Mouse (Mus musculus): ENCODE measurements around the gene Arnt2. TPM values are rescaled to one million over a fixed set of nuclear protein-coding genes. Genes with fewer than 3 reads are reported as not detected.
A peak's percentile ranks its signal among the peaks of the same experiment; 100 is the strongest.

Gene Arnt2
- polyA plus RNA-seq, 1 experiment from 2014 or later: 96.8 TPM

DNA sequence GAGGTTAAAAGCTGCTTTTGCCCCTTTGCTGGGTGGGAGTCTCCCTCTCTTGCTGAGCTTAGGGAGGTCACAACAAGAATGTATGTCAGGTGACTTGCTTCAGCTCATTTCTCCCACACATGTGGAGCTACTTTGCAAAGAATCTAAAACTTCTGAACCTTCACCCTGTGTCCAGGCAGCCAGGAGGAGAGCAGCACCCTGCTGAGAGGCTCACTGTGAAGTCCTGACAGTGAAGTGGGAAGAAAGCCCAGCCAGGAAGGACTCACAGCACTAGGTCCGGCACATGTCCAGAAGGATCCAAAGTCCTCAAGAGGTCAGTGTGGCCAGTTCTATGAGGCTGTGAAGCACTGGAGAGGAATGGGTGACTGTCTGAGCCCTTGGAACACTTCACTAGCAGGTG is 51.5 kb downstream of the Arnt2 start:
- no peak for ATAC-seq (replicated peaks)
- WGBS: 83% methylated on average over 1 of the region's 1 CpGs
- Histone ChIP-seq H3K4me2 (no peak overlapping the region), H3K4me3 (no peak overlapping the region), H3K27me3 (replicated peaks) (no peaks in the 10 kb centered on the region), H3K4me1 (peaks cover 7% of the 10 kb centered on the region), H3K36me3 (replicated peaks) (0 out of 2 replicates have a peak, but pooled peaks cover 5% of the 10 kb centered on the region), H3K27ac (no peak overlapping the region), H3K9ac (no peak overlapping the region), H3K9me3 (no peaks in the 10 kb centered on the region)

DNA sequence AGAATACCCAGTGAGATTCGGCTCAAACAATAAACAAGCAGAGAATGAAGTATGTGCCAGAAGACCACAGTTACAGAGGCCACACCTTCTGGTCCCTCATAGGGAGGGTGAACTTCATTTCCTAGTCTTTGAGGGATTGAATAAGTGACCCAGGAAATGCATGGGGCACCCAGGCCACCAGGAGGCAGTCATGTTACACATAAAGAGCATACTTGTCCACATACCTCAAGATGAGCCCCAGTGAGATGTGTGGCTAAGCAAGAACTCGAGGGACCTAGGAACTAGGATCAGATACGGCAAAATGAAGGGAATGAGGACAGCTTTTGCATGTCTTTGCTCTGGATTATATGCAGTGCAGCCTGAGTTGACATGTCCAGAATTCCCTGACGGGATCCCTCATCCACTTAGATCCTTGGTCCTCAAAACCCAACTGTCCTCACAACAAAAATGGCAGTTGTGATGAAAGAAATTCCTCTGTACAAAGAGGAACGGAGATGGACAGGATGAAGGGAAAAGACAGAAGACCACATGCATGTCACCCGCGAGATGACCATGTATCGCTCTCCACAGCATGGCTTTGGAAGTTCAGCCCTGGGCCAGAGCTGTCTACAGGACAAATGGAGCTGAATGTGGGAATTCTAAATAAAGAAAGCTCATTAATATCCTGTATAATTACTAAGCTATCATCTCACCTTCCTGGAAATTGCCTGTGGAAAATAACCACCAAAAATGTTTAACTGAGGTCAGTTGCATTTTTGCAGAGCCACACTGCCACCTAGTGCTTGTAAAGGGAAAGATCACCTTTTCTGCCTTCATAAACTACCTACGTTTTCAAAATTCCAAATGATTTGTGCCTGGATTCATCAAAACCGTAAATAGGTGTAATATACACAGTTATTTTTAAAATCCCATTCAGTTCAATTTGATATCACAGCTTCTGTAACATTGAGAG is 54.1 kb downstream of the Arnt2 start:
- peak; percentile 35; the same call in 1 of the 2 replicates for ATAC-seq (replicated peaks)
- no peak overlapping the region for H3K4me3 ChIP-seq
- H3K36me3 ChIP-seq (replicated peaks): 0 out of 2 replicates have a peak, but pooled peaks cover 5% of the 10 kb centered on the region
- no peak overlapping the region for H3K9ac ChIP-seq
- H3K9me3 ChIP-seq: no peaks in the 10 kb centered on the region
- H3K27me3 ChIP-seq (replicated peaks): no peaks in the 10 kb centered on the region
- no peak overlapping the region for H3K4me2 ChIP-seq
- H3K27ac ChIP-seq: no peak overlapping the region
- WGBS: 69% methylated on average over 10 of the region's 10 CpGs
- H3K4me1 ChIP-seq: peaks cover 5% of the 10 kb centered on the region

DNA sequence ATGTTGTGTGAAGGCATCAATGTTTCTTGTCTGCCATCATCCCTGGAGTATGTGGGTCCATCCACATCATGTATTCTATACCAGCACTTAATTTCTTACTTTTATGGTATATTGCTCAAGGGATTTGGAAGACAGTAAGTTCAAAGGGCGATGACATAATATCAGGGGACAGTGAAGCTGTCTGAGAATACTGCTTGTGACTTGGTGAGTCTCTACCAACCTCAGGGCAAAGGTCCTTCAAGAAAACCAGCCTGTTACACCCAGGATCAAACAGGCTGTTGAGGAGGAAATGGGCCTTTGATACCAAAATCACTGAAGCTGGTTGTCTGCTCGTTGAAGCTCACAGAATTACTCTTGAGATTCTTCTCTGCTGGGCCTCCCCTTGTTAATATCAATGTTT is 55.1 kb downstream of the Arnt2 start:
- no peaks in the 10 kb centered on the region for H3K9me3 ChIP-seq
- H3K9ac ChIP-seq: no peak overlapping the region
- H3K27me3 ChIP-seq (replicated peaks): no peaks in the 10 kb centered on the region
- no peak overlapping the region for H3K4me2 ChIP-seq
- H3K36me3 ChIP-seq (replicated peaks): no peaks in the 10 kb centered on the region
- ATAC-seq (replicated peaks): no peak
- no peak overlapping the region for H3K4me3 ChIP-seq
- 94% methylated on average over 2 of the region's 2 CpGs for WGBS
- H3K4me1 ChIP-seq: peaks cover 10% of the 10 kb centered on the region
- no peak overlapping the region for H3K27ac ChIP-seq

DNA sequence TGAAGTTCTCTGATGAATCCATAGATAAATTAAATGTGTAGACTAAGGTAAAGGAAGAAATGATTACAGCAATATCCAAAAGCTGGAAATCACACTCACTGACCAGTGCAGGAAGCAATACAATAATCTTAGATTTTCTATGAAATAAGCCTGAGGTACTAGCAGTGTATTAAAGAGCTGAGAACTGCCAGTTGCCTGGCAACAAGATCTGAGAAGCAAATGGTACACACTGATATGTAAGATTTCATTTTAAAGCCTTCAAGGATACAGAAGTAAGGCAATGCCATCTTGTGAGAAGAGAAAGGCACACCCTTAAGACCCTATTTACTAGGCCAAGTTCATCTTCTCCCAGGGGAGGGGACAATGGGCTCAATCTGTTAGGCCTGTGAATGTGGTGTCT is 59.4 kb downstream of the Arnt2 start:
- H3K4me3 ChIP-seq: no peak overlapping the region
- H3K9me3 ChIP-seq: no peaks in the 10 kb centered on the region
- peak; percentile 68 for ATAC-seq (replicated peaks)
- no peaks in the 10 kb centered on the region for H3K27me3 ChIP-seq (replicated peaks)
- peaks cover 16% of the 10 kb centered on the region for H3K36me3 ChIP-seq (replicated peaks)
- peak overlapping the region; percentile 65 for H3K27ac ChIP-seq
- peaks cover 6% of the 10 kb centered on the region; the same call in 1 of the 2 replicates for H3K4me1 ChIP-seq
- H3K4me2 ChIP-seq: no peak overlapping the region
- H3K9ac ChIP-seq: no peak overlapping the region

DNA sequence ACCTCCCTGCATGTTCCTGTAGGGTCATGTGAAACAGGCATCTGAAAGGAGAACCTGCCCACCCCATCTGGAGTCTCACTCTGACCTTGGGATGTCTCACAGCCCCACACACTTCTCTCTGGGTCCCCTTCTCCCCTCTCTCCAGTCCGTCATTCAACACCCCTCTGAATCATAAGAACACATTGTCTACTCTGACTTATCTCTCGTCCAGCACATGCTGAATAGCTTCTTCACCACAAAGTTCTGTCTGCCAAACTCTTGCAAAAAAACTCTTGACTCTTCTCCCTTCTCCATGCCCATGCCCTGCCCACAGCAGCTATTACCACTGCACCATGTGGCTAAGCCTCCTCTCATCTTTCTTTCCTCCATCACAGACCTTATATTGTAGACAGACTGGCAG is 60.0 kb downstream of the Arnt2 start:
- Histone ChIP-seq H3K27ac (no peak overlapping the region), H3K27me3 (replicated peaks) (no peaks in the 10 kb centered on the region), H3K9me3 (no peaks in the 10 kb centered on the region), H3K4me1 (peaks cover 6% of the 10 kb centered on the region; the same call in 1 of the 2 replicates), H3K4me3 (no peak overlapping the region), H3K9ac (no peak overlapping the region), H3K4me2 (no peak overlapping the region), H3K36me3 (replicated peaks) (peaks cover 19% of the 10 kb centered on the region)
- 79% methylated on average over 2 of the region's 2 CpGs for WGBS
- ATAC-seq (replicated peaks): no peak

DNA sequence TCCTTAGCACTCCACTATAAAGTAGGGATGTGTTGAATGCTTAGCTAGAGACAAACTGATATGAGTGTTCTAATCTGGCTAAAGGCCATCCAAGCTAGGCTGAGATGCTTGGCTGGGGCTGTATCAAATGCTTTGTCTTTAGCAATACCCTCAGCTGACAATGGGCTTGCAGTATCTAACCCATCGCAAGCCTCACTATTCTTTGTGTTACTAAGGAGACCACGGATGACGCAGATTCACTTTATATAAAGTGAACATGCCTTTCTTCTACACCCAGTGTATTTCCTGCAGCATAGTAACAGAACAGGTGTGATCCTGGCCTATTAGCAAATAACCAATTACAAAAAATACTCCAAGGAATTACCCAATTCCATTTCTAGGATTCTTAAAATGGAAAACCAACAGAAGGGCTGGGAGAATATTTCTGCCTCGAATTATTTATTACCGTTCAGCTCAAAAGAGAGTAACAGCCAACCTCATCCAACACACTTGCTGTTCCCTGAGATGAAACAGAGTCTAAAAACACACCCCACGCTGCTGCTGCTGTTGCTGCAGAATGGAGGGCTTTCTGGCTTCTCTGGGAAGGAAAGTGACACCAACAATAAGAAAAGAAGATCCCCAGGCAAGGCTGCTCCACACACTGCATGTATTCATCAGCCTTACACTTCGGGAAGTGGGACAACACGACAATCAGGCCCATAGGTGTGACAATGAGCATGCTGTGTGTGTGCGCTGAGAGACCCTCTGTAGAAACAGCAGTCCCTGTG is 61.6 kb downstream of the Arnt2 start:
- no peak overlapping the region for H3K9ac ChIP-seq
- H3K27me3 ChIP-seq (replicated peaks): no peaks in the 10 kb centered on the region
- H3K4me1 ChIP-seq: peaks cover 6% of the 10 kb centered on the region; the same call in 1 of the 2 replicates
- no peaks in the 10 kb centered on the region for H3K9me3 ChIP-seq
- 82% methylated on average over 9 of the region's 9 CpGs for WGBS
- no peak overlapping the region for H3K4me3 ChIP-seq
- no peak overlapping the region for H3K27ac ChIP-seq
- H3K4me2 ChIP-seq: no peak overlapping the region
- peaks cover 34% of the 10 kb centered on the region for H3K36me3 ChIP-seq (replicated peaks)
- ATAC-seq (replicated peaks): no peak

DNA sequence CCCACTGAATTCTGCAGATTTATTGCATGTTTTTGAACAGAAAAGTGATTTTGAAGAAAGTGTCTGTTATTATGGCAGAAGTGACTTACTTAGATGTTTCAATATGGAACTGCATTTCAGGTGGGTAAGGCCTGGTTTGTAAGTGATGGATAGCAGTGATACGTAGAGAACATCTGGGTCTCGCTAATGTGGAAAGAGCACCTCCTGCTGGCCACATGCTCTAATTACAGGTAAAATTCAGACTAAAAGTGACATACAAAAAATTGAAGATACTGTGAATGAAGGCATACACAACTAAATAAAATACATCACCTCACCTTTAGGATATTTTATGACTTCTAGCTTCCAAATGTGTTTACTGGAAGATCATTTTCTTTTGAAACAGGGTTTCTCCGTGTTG is 66.8 kb downstream of the Arnt2 start:
- no peaks in the 10 kb centered on the region for H3K27me3 ChIP-seq (replicated peaks)
- H3K4me2 ChIP-seq: no peak overlapping the region
- ATAC-seq (replicated peaks): no peak
- no peak overlapping the region for H3K4me3 ChIP-seq
- no peaks in the 10 kb centered on the region for H3K9me3 ChIP-seq
- H3K9ac ChIP-seq: no peak overlapping the region
- H3K4me1 ChIP-seq: no peaks in the 10 kb centered on the region
- peaks cover 41% of the 10 kb centered on the region for H3K36me3 ChIP-seq (replicated peaks)
- no peak overlapping the region for H3K27ac ChIP-seq
- WGBS: 96% methylated on average over 3 of the region's 3 CpGs

DNA sequence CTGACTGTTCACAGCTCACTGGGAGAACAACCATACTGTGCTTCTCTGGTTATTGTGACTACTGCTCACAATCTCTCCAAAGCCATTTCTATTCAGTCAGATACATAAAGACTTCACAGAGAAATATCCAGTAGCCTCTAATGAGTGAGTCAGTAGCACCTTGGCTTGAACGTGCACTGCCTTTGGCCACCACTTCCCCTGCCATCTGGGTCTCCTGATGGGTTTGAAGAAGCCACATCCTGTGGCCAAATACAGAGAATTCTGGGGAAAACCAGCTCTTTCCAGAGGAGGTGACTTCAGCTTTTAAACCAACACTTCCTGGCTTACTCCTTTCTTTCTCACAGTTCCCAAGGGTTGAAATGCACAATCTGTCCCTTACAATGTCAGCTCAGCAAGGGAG is 69.0 kb downstream of the Arnt2 start:
- 91% methylated on average over 1 of the region's 1 CpGs for WGBS
- H3K9me3 ChIP-seq: no peaks in the 10 kb centered on the region
- H3K36me3 ChIP-seq (replicated peaks): peaks cover 26% of the 10 kb centered on the region
- no peak overlapping the region for H3K4me3 ChIP-seq
- H3K4me1 ChIP-seq: no peaks in the 10 kb centered on the region; the same call in 1 of the 2 replicates
- H3K27me3 ChIP-seq (replicated peaks): no peaks in the 10 kb centered on the region
- no peak overlapping the region for H3K27ac ChIP-seq
- no peak overlapping the region for H3K9ac ChIP-seq
- no peak overlapping the region for H3K4me2 ChIP-seq
- no peak for ATAC-seq (replicated peaks)

DNA sequence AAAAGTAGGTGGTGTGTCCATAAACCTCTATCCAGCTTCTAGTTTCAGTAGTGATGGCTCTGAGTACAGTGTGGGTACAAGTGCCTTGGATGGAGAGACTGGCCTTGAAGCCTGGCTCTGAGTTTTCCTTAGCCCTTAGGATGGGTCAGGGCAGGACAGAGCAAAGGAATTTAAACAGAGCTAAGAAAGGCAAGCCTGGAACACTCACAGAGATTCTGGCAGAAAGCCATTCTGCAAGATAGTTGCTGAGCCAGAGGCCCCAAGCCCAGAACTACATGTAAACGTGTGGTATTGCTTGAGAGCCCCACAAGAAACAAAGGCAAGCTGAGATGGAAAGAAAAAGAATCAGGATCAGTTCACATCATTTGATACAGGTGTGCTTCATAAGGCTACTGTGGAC is 70.8 kb downstream of the Arnt2 start:
- no peaks in the 10 kb centered on the region for H3K27me3 ChIP-seq (replicated peaks)
- no peak overlapping the region for H3K27ac ChIP-seq
- no peak overlapping the region for H3K4me3 ChIP-seq
- H3K36me3 ChIP-seq (replicated peaks): peaks cover 13% of the 10 kb centered on the region
- no peaks in the 10 kb centered on the region for H3K9me3 ChIP-seq
- H3K4me2 ChIP-seq: no peak overlapping the region
- no peaks in the 10 kb centered on the region; the same call in 1 of the 2 replicates for H3K4me1 ChIP-seq
- H3K9ac ChIP-seq: no peak overlapping the region
- 65% methylated on average over 1 of the region's 1 CpGs for WGBS
- no peak for ATAC-seq (replicated peaks)

DNA sequence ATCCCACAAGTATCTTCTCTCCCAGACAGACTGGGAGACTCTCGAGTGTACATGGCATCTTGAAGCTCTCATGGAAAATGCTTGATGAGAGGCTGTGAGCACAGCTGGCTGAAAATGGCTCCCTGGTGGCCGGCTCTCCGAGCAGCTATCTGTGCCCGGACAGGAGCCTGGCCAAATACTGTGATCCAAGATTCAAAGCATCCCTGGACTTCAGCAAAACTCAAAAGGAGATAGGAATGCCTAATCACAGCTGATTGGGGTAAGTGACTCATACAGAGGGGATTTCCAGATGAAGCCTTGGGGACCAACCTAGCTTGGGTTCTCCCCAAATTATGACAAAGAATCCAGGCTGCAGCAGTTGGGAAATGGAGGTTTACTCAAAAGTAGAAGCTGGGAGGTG is 72.2 kb downstream of the Arnt2 start:
- WGBS: 79% methylated on average over 4 of the region's 4 CpGs

DNA sequence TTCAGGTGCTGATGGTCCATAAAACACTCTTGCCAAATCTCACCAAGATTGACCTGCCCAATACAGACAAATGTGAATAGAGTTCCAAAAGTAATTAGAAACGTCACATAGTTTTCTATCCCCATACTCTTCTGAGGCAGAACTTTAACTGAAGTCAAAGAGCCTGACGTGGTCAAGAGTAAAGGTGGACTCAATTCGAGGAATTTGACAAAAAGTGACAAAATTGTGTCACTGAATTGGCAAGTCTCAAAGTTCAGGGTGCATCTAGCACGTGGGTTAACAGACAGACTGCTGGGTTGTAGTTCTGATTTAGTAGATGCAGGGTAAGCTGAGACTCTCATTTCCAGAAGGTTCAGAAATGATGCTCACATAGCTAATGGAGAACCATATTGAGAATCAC is 73.1 kb downstream of the Arnt2 start:
- H3K27me3 ChIP-seq (replicated peaks): no peaks in the 10 kb centered on the region
- peaks cover 2% of the 10 kb centered on the region; the same call in 1 of the 2 replicates for H3K36me3 ChIP-seq (replicated peaks)
- peaks cover 9% of the 10 kb centered on the region; the same call in 1 of the 2 replicates for H3K4me1 ChIP-seq
- H3K4me3 ChIP-seq: no peak overlapping the region
- H3K27ac ChIP-seq: no peak overlapping the region
- H3K9ac ChIP-seq: no peak overlapping the region
- 93% methylated on average over 4 of the region's 4 CpGs for WGBS
- H3K9me3 ChIP-seq: no peaks in the 10 kb centered on the region
- H3K4me2 ChIP-seq: no peak overlapping the region
- ATAC-seq (replicated peaks): no peak

More for the DNA sequence above, 72.2 kb downstream of the Arnt2 start:
- H3K9me3 ChIP-seq: no peaks in the 10 kb centered on the region
- no peak overlapping the region for H3K9ac ChIP-seq
- no peak overlapping the region for H3K27ac ChIP-seq
- no peak overlapping the region for H3K4me2 ChIP-seq
- ATAC-seq (replicated peaks): no peak
- H3K4me1 ChIP-seq: peaks cover 1% of the 10 kb centered on the region; the same call in 1 of the 2 replicates
- no peak overlapping the region for H3K4me3 ChIP-seq
- H3K27me3 ChIP-seq (replicated peaks): no peaks in the 10 kb centered on the region
- peaks cover 2% of the 10 kb centered on the region; the same call in 1 of the 2 replicates for H3K36me3 ChIP-seq (replicated peaks)

DNA sequence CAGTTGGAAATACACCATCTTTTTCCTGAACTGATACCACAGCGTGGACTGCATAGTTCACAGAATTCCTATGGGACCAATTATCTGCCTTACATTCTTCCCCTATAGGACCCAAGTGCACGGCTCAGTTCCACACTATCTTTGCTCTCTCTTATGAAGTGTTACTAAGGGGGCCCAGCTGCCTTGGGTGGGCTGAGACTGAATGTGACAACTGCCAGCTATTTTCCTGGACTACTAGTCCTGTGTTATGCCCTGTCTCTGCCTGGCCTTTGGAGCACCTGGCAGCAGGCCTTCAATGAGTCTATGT is 73.4 kb downstream of the Arnt2 start:
- Histone ChIP-seq H3K9ac (no peak overlapping the region), H3K4me3 (no peak overlapping the region), H3K27ac (no peak overlapping the region), H3K4me2 (no peak overlapping the region), H3K4me1 (peaks cover 12% of the 10 kb centered on the region; the same call in 1 of the 2 replicates), H3K27me3 (replicated peaks) (no peaks in the 10 kb centered on the region), H3K36me3 (replicated peaks) (peaks cover 2% of the 10 kb centered on the region; the same call in 1 of the 2 replicates), H3K9me3 (no peaks in the 10 kb centered on the region)
- ATAC-seq (replicated peaks): no peak
- WGBS: 56% methylated on average over 2 of the region's 2 CpGs

All from midbrain, embryonic 15.5 days (tissue).